ENCODE assay signal across 9 mouse cellular contexts in the genomic region with DNA sequence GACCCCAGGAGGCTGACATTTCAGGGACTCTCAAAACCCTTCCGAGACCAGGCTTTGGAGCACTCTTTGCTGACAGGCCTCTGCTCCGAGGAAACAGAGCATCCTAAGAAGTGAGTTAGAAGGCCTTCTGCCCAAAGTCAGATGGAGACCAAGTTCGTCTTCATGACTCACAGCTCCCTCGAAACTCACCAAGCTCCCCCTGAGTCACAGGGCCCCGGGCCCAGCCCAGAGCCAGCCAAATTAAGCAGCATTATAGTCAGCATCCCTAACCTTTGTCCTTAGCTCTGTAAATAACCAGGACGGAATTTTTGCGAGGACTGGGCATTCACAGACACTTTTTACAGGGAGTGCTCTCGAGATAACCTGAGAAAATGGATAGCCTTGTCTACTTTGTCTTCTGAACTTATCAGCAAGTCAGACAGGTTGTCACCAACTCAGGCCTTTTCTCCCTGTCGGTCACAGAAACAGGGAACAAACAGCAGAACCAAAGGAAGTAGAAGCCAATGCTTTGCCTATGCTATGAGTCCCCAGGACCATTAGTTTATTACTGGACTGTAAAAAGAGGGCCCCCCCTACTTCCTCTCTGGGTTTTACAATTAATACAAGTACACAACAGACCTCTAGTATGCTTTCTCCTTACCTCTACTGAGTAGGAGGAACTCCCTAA. TPM values are rescaled to one million over a fixed set of nuclear protein-coding genes. Genes with fewer than 3 reads are reported as not detected.
DNase-seq lines count a peak whose midpoint lies in the region; ATAC-seq lines count a peak whose summit lies in the region.
"Had no signal": no experiment of that assay in that cellular context is flagged by ENCODE, and none has a peak within 500 bp of the region (broad histone marks: within the 10 kb centered on the region; RNA-seq: fewer than 3 reads in every experiment).

No protein-coding gene starts in this region.

- DNase-seq in heart, postnatal 4 days = no peak
- peak; percentile 22 for DNase-seq in MN1 (ENCODE audit: low spot score)
- no peak for DNase-seq in cerebellum, postnatal 10 days
- no peak for DNase-seq in right cerebral cortex, postnatal 36 days (ENCODE audit: low spot score in 2 of 2)
- DNase-seq in right cerebral cortex, postnatal 10 days (ENCODE audit: low spot score in 2 of 2) = no peak

- ATAC-seq in heart, embryonic 11.5 days (replicated peaks; ENCODE audit: insufficient number of reproducible peaks, low FRiP score, low TSS enrichment) = no peak
- no peak for ATAC-seq in forebrain, embryonic 15.5 days (replicated peaks)
- ATAC-seq in midbrain, embryonic 13.5 days = no peak

- H3K27me3 ChIP-seq in heart, embryonic 11.5 days (ENCODE audit: control insufficient read depth, insufficient read depth, low read length) = no peaks in the 10 kb centered on the region
- H3K27me3 ChIP-seq in forebrain, embryonic 15.5 days = no peaks in the 10 kb centered on the region
- no peaks in the 10 kb centered on the region for H3K27me3 ChIP-seq in midbrain, embryonic 13.5 days

- no peaks in the 10 kb centered on the region for H3K9me3 ChIP-seq in heart, embryonic 11.5 days (replicated peaks; ENCODE audit: control insufficient read depth, low read length)
- no peaks in the 10 kb centered on the region for H3K9me3 ChIP-seq in forebrain, embryonic 15.5 days
- no peaks in the 10 kb centered on the region for H3K9me3 ChIP-seq in midbrain, embryonic 13.5 days

- H3K4me3 ChIP-seq in heart, embryonic 11.5 days (ENCODE audit: low read depth, low read length) = no peak overlapping the region
- no peak overlapping the region for H3K4me3 ChIP-seq in forebrain, embryonic 15.5 days
- H3K4me3 ChIP-seq in midbrain, embryonic 13.5 days (replicated peaks) = peak overlapping the region; percentile 86

- H3K4me1 ChIP-seq in heart, embryonic 11.5 days (ENCODE audit: control insufficient read depth, insufficient read depth, low read length) = peaks cover 29% of the 10 kb centered on the region
- H3K4me1 ChIP-seq in forebrain, embryonic 15.5 days = peaks cover 55% of the 10 kb centered on the region
- H3K4me1 ChIP-seq in midbrain, embryonic 13.5 days (replicated peaks) = peaks cover 65% of the 10 kb centered on the region

- peak overlapping the region; percentile 37 for H3K27ac ChIP-seq in heart, embryonic 11.5 days (ENCODE audit: low read depth, low read length)
- H3K27ac ChIP-seq in forebrain, embryonic 15.5 days (replicated peaks) = peak overlapping the region; percentile 35
- peak overlapping the region; percentile 91 for H3K27ac ChIP-seq in midbrain, embryonic 13.5 days

- H3K36me3 ChIP-seq in heart, embryonic 11.5 days (ENCODE audit: control insufficient read depth, insufficient read depth, low read length) = 0 out of 2 replicates have a peak, but pooled peaks cover 5% of the 10 kb centered on the region
- H3K36me3 ChIP-seq in forebrain, embryonic 15.5 days = peaks cover 8% of the 10 kb centered on the region
- H3K36me3 ChIP-seq in midbrain, embryonic 13.5 days = peaks cover 12% of the 10 kb centered on the region

- 55% methylated on average over 9 of the region's 9 CpGs for WGBS in heart, embryonic 11.5 days (ENCODE audit: insufficient replicate concordance)
- WGBS in forebrain, embryonic 15.5 days = 69% methylated on average over 9 of the region's 9 CpGs
- WGBS in midbrain, embryonic 13.5 days = 54% methylated on average over 9 of the region's 9 CpGs

- no peak overlapping the region for H3K9ac ChIP-seq in heart, embryonic 11.5 days (ENCODE audit: low read depth, low read length)
- H3K9ac ChIP-seq in forebrain, embryonic 15.5 days (replicated peaks) = no peak overlapping the region
- no peak overlapping the region for H3K9ac ChIP-seq in midbrain, embryonic 13.5 days (replicated peaks)
- H3K9ac ChIP-seq: lung, embryonic 14.5 days had no signal

- no peak overlapping the region for H3K4me2 ChIP-seq in heart, embryonic 11.5 days
- H3K4me2 ChIP-seq in forebrain, embryonic 15.5 days (replicated peaks) = no peak overlapping the region
- peak overlapping the region; percentile 86 for H3K4me2 ChIP-seq in midbrain, embryonic 13.5 days (replicated peaks)

RNA-seq across cellular contexts. Expression of a gene that starts 5.0 kb away (rescaled TPM):
- polyA plus RNA-seq in heart, embryonic 11.5 days (2014; fragmentation: Nextera tagmentation; extraction: Ambion mirVana) = 10.8 and 11.4 TPM in 2 replicates
- 10 to 100 TPM; 20.4 to 20.7 TPM for total RNA-seq in heart, postnatal 4 days (2021)
- polyA plus RNA-seq in forebrain, embryonic 15.5 days (2015; fragmentation: Nextera tagmentation; extraction: Ambion mirVana) = 44.8 and 45.3 TPM in 2 replicates
- 45.4 and 55.2 TPM in 2 replicates for polyA plus RNA-seq in midbrain, embryonic 13.5 days (2015; fragmentation: Nextera tagmentation; extraction: Ambion mirVana)

RNA-seq across cellular contexts. Expression of a gene that starts 9.5 kb away (rescaled TPM):
- 251 and 255 TPM in 2 replicates for polyA plus RNA-seq in heart, embryonic 11.5 days (2014; fragmentation: Nextera tagmentation; extraction: Ambion mirVana)
- 100 to 1,000 TPM; 101 to 107 TPM for total RNA-seq in heart, postnatal 4 days (2021)
- polyA plus RNA-seq in forebrain, embryonic 15.5 days (2015; fragmentation: Nextera tagmentation; extraction: Ambion mirVana) = 259 and 263 TPM in 2 replicates
- 245 and 253 TPM in 2 replicates for polyA plus RNA-seq in midbrain, embryonic 13.5 days (2015; fragmentation: Nextera tagmentation; extraction: Ambion mirVana)

RNA-seq across cellular contexts. Expression of a gene that starts 15.4 kb away (rescaled TPM):
- 13.2 and 13.6 TPM in 2 replicates for polyA plus RNA-seq in heart, embryonic 11.5 days (2014; fragmentation: Nextera tagmentation; extraction: Ambion mirVana)
- 10 to 100 TPM; 24.7 to 24.9 TPM for total RNA-seq in heart, postnatal 4 days (2021)
- 23.2 and 23.8 TPM in 2 replicates for polyA plus RNA-seq in forebrain, embryonic 15.5 days (2015; fragmentation: Nextera tagmentation; extraction: Ambion mirVana)
- 25.3 and 29.9 TPM in 2 replicates for polyA plus RNA-seq in midbrain, embryonic 13.5 days (2015; fragmentation: Nextera tagmentation; extraction: Ambion mirVana)

RNA-seq across cellular contexts. Expression of a gene that starts 17.7 kb away (rescaled TPM):
- 9.3 TPM in 2 replicates for polyA plus RNA-seq in heart, embryonic 11.5 days (2014; fragmentation: Nextera tagmentation; extraction: Ambion mirVana)
- total RNA-seq in heart, postnatal 4 days (2021) = 10 to 100 TPM; 39.9 to 42.1 TPM
- polyA plus RNA-seq in forebrain, embryonic 15.5 days (2015; fragmentation: Nextera tagmentation; extraction: Ambion mirVana) = 17.9 and 18.7 TPM in 2 replicates
- polyA plus RNA-seq in midbrain, embryonic 13.5 days (2015; fragmentation: Nextera tagmentation; extraction: Ambion mirVana) = 20.0 and 20.2 TPM in 2 replicates

RNA-seq across cellular contexts. Expression of a gene that starts 30.7 kb away (rescaled TPM):
- 11.0 and 11.5 TPM in 2 replicates for polyA plus RNA-seq in heart, embryonic 11.5 days (2014; fragmentation: Nextera tagmentation; extraction: Ambion mirVana)
- total RNA-seq in heart, postnatal 4 days (2021) = 1 to 10 TPM; 7.4 to 8.2 TPM
- 28.1 and 29.9 TPM in 2 replicates for polyA plus RNA-seq in forebrain, embryonic 15.5 days (2015; fragmentation: Nextera tagmentation; extraction: Ambion mirVana)
- polyA plus RNA-seq in midbrain, embryonic 13.5 days (2015; fragmentation: Nextera tagmentation; extraction: Ambion mirVana) = 17.0 and 18.7 TPM in 2 replicates

Comparison
In these comparisons a context has a peak if more than half of its experiments do, and no peak if none do; other contexts are left out.
1. H3K27ac ChIP-seq: peak in every context shown above with its lines; median percentile 91 in midbrain, embryonic 13.5 days; 37 in heart, embryonic 11.5 days; 35 in forebrain, embryonic 15.5 days.